In genomic region chr12:73708920-73709319, GRCm38 (mm10) we compare ENCODE assay signal across 8 mouse cellular contexts.
DNase-seq lines count a peak whose midpoint lies in the region; ATAC-seq and TF ChIP-seq lines count a peak whose summit lies in the region.

No protein-coding gene starts in this region.

- H3K4me3 ChIP-seq in forebrain, embryonic 14.5 days (ENCODE audit: low read depth, low read length): no peak overlapping the region
- H3K4me3 ChIP-seq in heart, embryonic 16.5 days (ENCODE audit: low read length): no peak overlapping the region
- H3K4me3 ChIP-seq in olfactory bulb, adult 2 months (ENCODE audit: insufficient read depth, low read depth, low read length): no peak overlapping the region

- no peaks in the 10 kb centered on the region for H3K36me3 ChIP-seq in forebrain, embryonic 14.5 days (ENCODE audit: control insufficient read depth, insufficient read depth, low read length)
- H3K36me3 ChIP-seq in heart, embryonic 16.5 days (ENCODE audit: control insufficient read depth, insufficient read depth): no peaks in the 10 kb centered on the region

- H3K9me3 ChIP-seq in forebrain, embryonic 14.5 days (replicated peaks; ENCODE audit: control insufficient read depth, low read length): no peaks in the 10 kb centered on the region
- no peaks in the 10 kb centered on the region for H3K9me3 ChIP-seq in heart, embryonic 16.5 days (replicated peaks; ENCODE audit: control insufficient read depth, low read length)

- no peak for TF ChIP-seq POLR2A in olfactory bulb, adult 2 months (IDR thresholded peaks at IDR 0.05; ENCODE audit: insufficient read depth, low read depth, low read length)

- no peaks in the 10 kb centered on the region for H3K27me3 ChIP-seq in forebrain, embryonic 14.5 days (replicated peaks; ENCODE audit: control insufficient read depth, insufficient read depth, low read length)
- H3K27me3 ChIP-seq in heart, embryonic 16.5 days (ENCODE audit: control insufficient read depth, insufficient read depth, low read length): no peaks in the 10 kb centered on the region

- peak; percentile 38 for DNase-seq in urinary bladder, adult 2 months (ENCODE audit: low spot score)
- DNase-seq in urinary bladder, postnatal 10 days (ENCODE audit: low spot score): no peak
- peak; percentile 53 for DNase-seq in forebrain, embryonic 14.5 days (ENCODE audit: low spot score)
- DNase-seq in kidney, postnatal 25 days: peak; percentile 73 to 85
- peak; percentile 49 to 61 for DNase-seq in lung, adult 18-20 months
- DNase-seq in yolk sac, embryonic 10.5 days (ENCODE audit: low spot score): peak; percentile 66

- H3K27ac ChIP-seq in forebrain, embryonic 14.5 days (ENCODE audit: low read depth, low read length): no peak overlapping the region
- peak overlapping the region; percentile 43 for H3K27ac ChIP-seq in heart, embryonic 16.5 days (ENCODE audit: low read length)
- no peak overlapping the region for H3K27ac ChIP-seq in olfactory bulb, adult 2 months (ENCODE audit: insufficient read depth, low read depth, low read length)

- no peak overlapping the region for H3K4me2 ChIP-seq in forebrain, embryonic 14.5 days (ENCODE audit: low read length)
- H3K4me2 ChIP-seq in heart, embryonic 16.5 days (ENCODE audit: low read depth, low read length): no peak overlapping the region

- peak; percentile 50; the same call in 1 of the 2 replicates for TF ChIP-seq CTCF in olfactory bulb, adult 2 months (IDR thresholded peaks at IDR 0.05; ENCODE audit: insufficient read depth, low read depth, low read length)

- WGBS in forebrain, embryonic 14.5 days: 39% methylated on average over 8 of the region's 8 CpGs
- whole genome bisulfite sequencing in heart, embryonic 16.5 days: 15% methylated on average over 8 of the region's 8 CpGs
- 25% methylated on average over 8 of the region's 8 CpGs for WGBS in olfactory bulb, adult 2 months

- no peak overlapping the region for H3K9ac ChIP-seq in forebrain, embryonic 14.5 days (ENCODE audit: low read length)
- H3K9ac ChIP-seq in heart, embryonic 16.5 days (ENCODE audit: low read length): peak overlapping the region; percentile 35; the same call in 1 of the 2 replicates

- 0 out of 2 replicates have a peak, but pooled peaks have one; percentile 49 for ATAC-seq in forebrain, embryonic 14.5 days
- ATAC-seq in heart, embryonic 16.5 days (replicated peaks; ENCODE audit: extremely low read depth, insufficient read depth, low FRiP score): peak; percentile 87

- no peaks in the 10 kb centered on the region for H3K4me1 ChIP-seq in forebrain, embryonic 14.5 days (ENCODE audit: control insufficient read depth, insufficient read depth, low read length)
- peaks cover 12% of the 10 kb centered on the region; the same call in 1 of the 2 replicates for H3K4me1 ChIP-seq in heart, embryonic 16.5 days (ENCODE audit: control insufficient read depth, insufficient read depth, low read length)
- no peaks in the 10 kb centered on the region for H3K4me1 ChIP-seq in olfactory bulb, adult 2 months (ENCODE audit: control insufficient read depth, insufficient read depth, low read length)
